ENCODE assay signal across 15 mouse cellular contexts in genomic region chr5:105642517-105642916, GRCm38 (mm10). TPM values are rescaled to one million over a fixed set of nuclear protein-coding genes. Genes with fewer than 3 reads are reported as not detected.
DNase-seq lines count a peak whose midpoint lies in the region; ATAC-seq and TF ChIP-seq lines count a peak whose summit lies in the region.
"Had no signal": no experiment of that assay in that cellular context is flagged by ENCODE, and none has a peak within 500 bp of the region (broad histone marks: within the 10 kb centered on the region; RNA-seq: fewer than 3 reads in every experiment).

No protein-coding gene starts in this region.

- WGBS in intestine, embryonic 16.5 days: 75% methylated on average over 5 of the region's 5 CpGs

- H3K79me2 ChIP-seq in CH12.LX (replicated peaks; ENCODE audit: control insufficient read depth, extremely low read depth, insufficient read depth, poor library complexity, severe bottlenecking): no peaks in the 10 kb centered on the region

- H3K27me3 ChIP-seq in CH12.LX (replicated peaks): no peaks in the 10 kb centered on the region
- H3K27me3 ChIP-seq in splenic B cell, adult 2 months (ENCODE audit: control insufficient read depth, insufficient read depth, low read length, poor library complexity, severe bottlenecking): no peaks in the 10 kb centered on the region
- H3K27me3 ChIP-seq in intestine, embryonic 16.5 days (replicated peaks; ENCODE audit: control insufficient read depth, insufficient read depth, low read length): no peaks in the 10 kb centered on the region
- H3K27me3 ChIP-seq: heart, embryonic 13.5 days; limb, embryonic 12.5 days had no signal

- peaks cover 4% of the 10 kb centered on the region for H3K9me3 ChIP-seq in CH12.LX (replicated peaks; ENCODE audit: low read length)
- H3K9me3 ChIP-seq in intestine, embryonic 16.5 days (ENCODE audit: control insufficient read depth, low read length): no peaks in the 10 kb centered on the region
- H3K9me3 ChIP-seq: G1E; heart, embryonic 13.5 days; limb, embryonic 12.5 days had no signal

- 0 out of 2 replicates have a peak, but pooled peaks have one; percentile 14 for TF ChIP-seq EP300 in CH12.LX (IDR thresholded peaks at IDR 0.05; ENCODE audit: low read length)

- in situ Hi-C loops in CH12.LX (cut with MboI; ENCODE audit: low pct_ligation_motif_present, low pct_unique_long_range_greater_than_20kb, low sequenced_read_pairs): no loop called here

- peaks cover 0 to 23% of the 10 kb centered on the region in 2 experiments; a peak in 3 of 4 replicates for H3K4me1 ChIP-seq in CH12.LX (ENCODE audit: control insufficient read depth in 1 of 2, insufficient read depth in 2 of 2)
- H3K4me1 ChIP-seq in intestine, embryonic 16.5 days (ENCODE audit: control insufficient read depth, insufficient read depth, low read length): no peaks in the 10 kb centered on the region

- no peak overlapping the region for H3K4me2 ChIP-seq in CH12.LX (ENCODE audit: insufficient read depth, low read depth, poor library complexity, severe bottlenecking)
- no peak overlapping the region for H3K4me2 ChIP-seq in intestine, embryonic 16.5 days (ENCODE audit: low read depth, low read length)
- H3K4me2 ChIP-seq: heart, embryonic 13.5 days; limb, embryonic 12.5 days had no signal

- no peak for TF ChIP-seq RAD21 in CH12.LX (IDR thresholded peaks at IDR 0.05; ENCODE audit: low read depth, low read length)

- H3K4me3 ChIP-seq in CH12.LX (replicated peaks in 1 of 3; ENCODE audit: low read depth in 2 of 3, low read length in 2 of 3, poor library complexity in 1 of 3): no peak overlapping the region
- H3K4me3 ChIP-seq in intestine, embryonic 16.5 days (ENCODE audit: low read length): no peak overlapping the region
- H3K4me3 ChIP-seq: heart, embryonic 13.5 days; limb, embryonic 12.5 days; myocyte had no signal

- DNase-seq in A20 (ENCODE audit: low read depth, low spot score) (peak; percentile 80), CH12.LX (ENCODE audit: extremely low read depth) (peak; percentile 62), MN1 (ENCODE audit: low spot score) (no peak)
- DNase-seq in splenic B cell, adult 2 months (ENCODE audit: low read depth, low spot score): peak; percentile 84
- no peak for DNase-seq in kidney, postnatal 36 days
- DNase-seq: adrenal gland, adult 8-10 months; cerebellum, adult 11 months; kidney, adult 18-20 months had no signal

- H3K27ac ChIP-seq in CH12.LX (ENCODE audit: insufficient read depth, low read depth): no peak overlapping the region
- no peak overlapping the region for H3K27ac ChIP-seq in intestine, embryonic 16.5 days (ENCODE audit: low read length)
- H3K27ac ChIP-seq: heart, embryonic 13.5 days had no signal

- TF ChIP-seq CTCF in CH12.LX (conservative IDR thresholded peaks at IDR 0.05 in 1 of 2, IDR thresholded peaks at IDR 0.05 in 1 of 2; ENCODE audit: low read depth in 2 of 2, low read length in 2 of 2): no peak

- peak; percentile 96 for ATAC-seq in megakaryocyte, adult 5-6 weeks (ENCODE audit: poor library complexity, severe bottlenecking)
- no peak for ATAC-seq in intestine, embryonic 16.5 days
- ATAC-seq: lung, postnatal 0 days had no signal

- H3K36me3 ChIP-seq in CH12.LX (replicated peaks in 1 of 2; ENCODE audit: control insufficient read depth in 1 of 2, insufficient read depth in 1 of 2, low read length in 1 of 2): no peaks in the 10 kb centered on the region
- no peaks in the 10 kb centered on the region for H3K36me3 ChIP-seq in splenic B cell, adult 2 months (ENCODE audit: control insufficient read depth, insufficient read depth, low read length, poor library complexity, severe bottlenecking)
- H3K36me3 ChIP-seq in intestine, embryonic 16.5 days (ENCODE audit: control insufficient read depth, insufficient read depth, low read length): no peaks in the 10 kb centered on the region
- H3K36me3 ChIP-seq: G1E; heart, embryonic 13.5 days; limb, embryonic 12.5 days had no signal

- H3K9ac ChIP-seq in CH12.LX (ENCODE audit: insufficient read depth, low read depth): no peak overlapping the region
- H3K9ac ChIP-seq in intestine, embryonic 16.5 days (ENCODE audit: low read depth, low read length): no peak overlapping the region
- H3K9ac ChIP-seq: heart, embryonic 13.5 days; limb, embryonic 12.5 days had no signal

- no peak for TF ChIP-seq POLR2A in CH12.LX (IDR thresholded peaks at IDR 0.05; ENCODE audit: low read depth, low read length)

- dilution Hi-C loops in CH12.LX (cut with MboI; ENCODE audit: extremely low pct_ligation_motif_present, extremely low pct_unique_long_range_greater_than_20kb, low sequenced_read_pairs): no loop called here

TF ChIP-seq in CH12.LX, 34 proteins besides CTCF, POLR2A, EP300 and RAD21:
- no peak for TF ChIP-seq ZMIZ1 (IDR thresholded peaks at IDR 0.05; ENCODE audit: low read depth, low read length)
- TF ChIP-seq JUND (conservative IDR thresholded peaks at IDR 0.05; ENCODE audit: low read depth, low read length): no peak
- no peak for TF ChIP-seq MAFK (IDR thresholded peaks at IDR 0.05; ENCODE audit: insufficient replicate concordance, low read length)
- TF ChIP-seq ZNF384 (IDR thresholded peaks at IDR 0.05; ENCODE audit: low read depth, low read length): no peak
- TF ChIP-seq UBTF (IDR thresholded peaks at IDR 0.05; ENCODE audit: low read depth, low read length): no peak
- no peak for TF ChIP-seq NELFE (IDR thresholded peaks at IDR 0.05; ENCODE audit: low read depth, low read length)

RNA-seq across cellular contexts. Expression of gene Lrrc8d, which starts 57.3 kb away (rescaled TPM):
- 15.9 and 16.6 TPM in 2 replicates for total RNA-seq in CH12.LX (2012; rRNA removed)
- 5.2 and 7.0 TPM in 2 replicates for total RNA-seq in CH12.LX (2014; rRNA removed)
- 26.1 and 29.2 TPM in 2 replicates for polyA plus RNA-seq in CH12.LX (2012; ENCODE audit: insufficient read length, low read depth)
- total RNA-seq in megakaryocyte, adult 5-6 weeks (2015): 79.7 and 88.1 TPM in 2 replicates
- total RNA-seq in megakaryocyte, adult 5-6 weeks (2017): 38.6 and 50.0 TPM in 2 replicates
- 8.9 and 10.9 TPM in 2 replicates for polyA plus RNA-seq in intestine, embryonic 16.5 days (2015; fragmentation: Nextera tagmentation; extraction: Ambion mirVana)
- polyA plus RNA-seq: G1E had no signal

Comparison
In these comparisons a context has a peak if more than half of its experiments do, and no peak if none do; other contexts are left out.
1. DNase-seq: peak in A20 (single experiment), CH12.LX (single experiment) and splenic B cell, adult 2 months (single experiment); none in MN1 (single experiment) and kidney, postnatal 36 days (0 of 2).